Mouse (Mus musculus): ENCODE measurements at regions not wholly inside any gene's neighbourhood (a gene's known extent, or its start where the extent isn't known, plus 50 kb on each side); places are given as distances from the start of the nearest gene placed in this dataset.

GRCm38 (mm10) chr3:38795646-38796301 lies 91.0 kb upstream of the Fat4 start:
- Histone ChIP-seq H3K4me1 (ENCODE audit: insufficient read depth) (no peaks in the 10 kb centered on the region), H3K27me3 (ENCODE audit: insufficient read depth, low read length) (no peaks in the 10 kb centered on the region), H3K36me3 (replicated peaks; ENCODE audit: insufficient read depth, low read length) (no peaks in the 10 kb centered on the region), H3K4me2 (ENCODE audit: low read depth, low read length) (no peak overlapping the region), H3K9me3 (ENCODE audit: low read length) (no peaks in the 10 kb centered on the region), H3K27ac (ENCODE audit: low read depth) (no peak overlapping the region), H3K9ac (replicated peaks) (no peak overlapping the region), H3K4me3 (ENCODE audit: low read depth, low read length) (no peak overlapping the region)
- ATAC-seq (no peak), DNase-seq (no peak)
- TF ChIP-seq EP300 (IDR thresholded peaks at IDR 0.05; ENCODE audit: low read depth) (no peak), CTCF (IDR thresholded peaks at IDR 0.05; ENCODE audit: low read depth) (no peak)
- WGBS (ENCODE audit: insufficient replicate concordance) = 77% methylated on average over 11 of the region's 11 CpGs

DNA sequence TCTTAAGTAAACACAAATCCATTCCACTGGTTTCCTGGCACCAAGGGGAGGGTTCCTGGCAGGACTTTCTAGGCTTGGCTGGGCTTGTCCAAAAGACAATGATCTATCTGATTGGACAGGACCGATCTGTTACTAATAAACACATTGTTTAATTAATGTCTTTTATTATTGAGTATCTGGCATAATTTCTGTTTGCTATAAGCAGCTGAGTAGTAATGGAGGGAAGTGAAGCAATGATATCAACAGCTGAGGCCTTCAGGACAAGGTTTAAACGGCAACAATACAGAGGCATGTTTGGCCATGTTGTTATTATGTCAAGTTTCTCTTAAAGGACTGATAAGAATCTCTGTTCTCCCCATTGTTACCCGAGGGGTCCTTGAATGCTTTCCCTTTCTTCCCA lies 93.5 kb upstream of the Fat4 start:
- no peaks in the 10 kb centered on the region for H3K9me3 ChIP-seq (ENCODE audit: low read length)
- H3K27ac ChIP-seq (ENCODE audit: low read depth) = no peak overlapping the region
- 55% methylated on average over 3 of the region's 3 CpGs for WGBS (ENCODE audit: insufficient replicate concordance)
- H3K4me3 ChIP-seq (ENCODE audit: low read depth, low read length) = no peak overlapping the region
- TF ChIP-seq CTCF (IDR thresholded peaks at IDR 0.05; ENCODE audit: low read depth) = no peak
- no peak for TF ChIP-seq EP300 (IDR thresholded peaks at IDR 0.05; ENCODE audit: low read depth)
- H3K27me3 ChIP-seq (ENCODE audit: insufficient read depth, low read length) = no peaks in the 10 kb centered on the region
- H3K36me3 ChIP-seq (replicated peaks; ENCODE audit: insufficient read depth, low read length) = no peaks in the 10 kb centered on the region
- DNase-seq (no peak), ATAC-seq (no peak)
- H3K4me1 ChIP-seq (ENCODE audit: insufficient read depth) = no peaks in the 10 kb centered on the region
- no peak overlapping the region for H3K9ac ChIP-seq (replicated peaks)
- no peak overlapping the region for H3K4me2 ChIP-seq (ENCODE audit: low read depth, low read length)

DNA sequence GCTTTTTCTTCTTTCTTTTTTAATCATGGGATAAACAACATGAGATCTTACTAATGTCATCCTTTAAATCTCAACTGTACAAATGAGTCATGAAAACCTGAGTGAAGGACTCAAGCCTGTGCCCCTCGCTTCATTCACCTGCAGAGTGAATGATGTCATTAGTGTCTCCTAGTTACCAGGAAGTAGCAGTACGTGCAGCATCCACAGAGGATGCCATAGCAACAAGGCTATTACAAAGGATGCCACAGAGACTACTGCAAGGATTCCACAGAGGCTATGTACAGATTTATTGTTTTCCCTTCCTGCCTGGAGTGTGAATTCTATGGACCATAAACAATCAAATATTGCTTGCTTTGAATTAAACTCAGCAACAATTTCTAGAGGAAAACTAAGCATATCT lies 98.0 kb upstream of the Fat4 start:
- DNase-seq = no peak
- no peak for TF ChIP-seq CTCF (IDR thresholded peaks at IDR 0.05; ENCODE audit: low read depth)
- no peak for TF ChIP-seq EP300 (IDR thresholded peaks at IDR 0.05; ENCODE audit: low read depth)
- WGBS (ENCODE audit: insufficient replicate concordance) = 64% methylated on average over 2 of the region's 2 CpGs
- ATAC-seq = no peak
- H3K9ac ChIP-seq (replicated peaks) = no peak overlapping the region
- H3K4me3 ChIP-seq (ENCODE audit: low read depth, low read length) = no peak overlapping the region
- H3K36me3 ChIP-seq (replicated peaks; ENCODE audit: insufficient read depth, low read length) = no peaks in the 10 kb centered on the region
- H3K9me3 ChIP-seq (ENCODE audit: low read length) = no peaks in the 10 kb centered on the region
- H3K27ac ChIP-seq (ENCODE audit: low read depth) = no peak overlapping the region
- H3K27me3 ChIP-seq (ENCODE audit: insufficient read depth, low read length) = no peaks in the 10 kb centered on the region
- no peaks in the 10 kb centered on the region for H3K4me1 ChIP-seq (ENCODE audit: insufficient read depth)
- no peak overlapping the region for H3K4me2 ChIP-seq (ENCODE audit: low read depth, low read length)

GRCm38 (mm10) chr3:38783711-38784110 lies 103.0 kb upstream of the Fat4 start:
- no peak overlapping the region for H3K4me2 ChIP-seq (ENCODE audit: low read depth, low read length)
- no peaks in the 10 kb centered on the region for H3K27me3 ChIP-seq (ENCODE audit: insufficient read depth, low read length)
- H3K4me3 ChIP-seq (ENCODE audit: low read depth, low read length) = no peak overlapping the region
- no peak for ATAC-seq
- no peaks in the 10 kb centered on the region for H3K4me1 ChIP-seq (ENCODE audit: insufficient read depth)
- TF ChIP-seq EP300 (IDR thresholded peaks at IDR 0.05; ENCODE audit: low read depth) (no peak), CTCF (IDR thresholded peaks at IDR 0.05; ENCODE audit: low read depth) (no peak)
- no peaks in the 10 kb centered on the region for H3K36me3 ChIP-seq (replicated peaks; ENCODE audit: insufficient read depth, low read length)
- no peak for DNase-seq
- WGBS (ENCODE audit: insufficient replicate concordance) = 75% methylated on average over 6 of the region's 6 CpGs
- H3K9me3 ChIP-seq (ENCODE audit: low read length) = no peaks in the 10 kb centered on the region
- H3K27ac ChIP-seq (ENCODE audit: low read depth) = no peak overlapping the region
- no peak overlapping the region for H3K9ac ChIP-seq (replicated peaks)

GRCm38 (mm10) chr3:38783051-38783450 lies 103.7 kb upstream of the Fat4 start:
- 76% methylated on average over 3 of the region's 3 CpGs for WGBS (ENCODE audit: insufficient replicate concordance)
- TF ChIP-seq EP300 (IDR thresholded peaks at IDR 0.05; ENCODE audit: low read depth) (no peak), CTCF (IDR thresholded peaks at IDR 0.05; ENCODE audit: low read depth) (no peak)
- no peaks in the 10 kb centered on the region for H3K9me3 ChIP-seq (ENCODE audit: low read length)

DNA sequence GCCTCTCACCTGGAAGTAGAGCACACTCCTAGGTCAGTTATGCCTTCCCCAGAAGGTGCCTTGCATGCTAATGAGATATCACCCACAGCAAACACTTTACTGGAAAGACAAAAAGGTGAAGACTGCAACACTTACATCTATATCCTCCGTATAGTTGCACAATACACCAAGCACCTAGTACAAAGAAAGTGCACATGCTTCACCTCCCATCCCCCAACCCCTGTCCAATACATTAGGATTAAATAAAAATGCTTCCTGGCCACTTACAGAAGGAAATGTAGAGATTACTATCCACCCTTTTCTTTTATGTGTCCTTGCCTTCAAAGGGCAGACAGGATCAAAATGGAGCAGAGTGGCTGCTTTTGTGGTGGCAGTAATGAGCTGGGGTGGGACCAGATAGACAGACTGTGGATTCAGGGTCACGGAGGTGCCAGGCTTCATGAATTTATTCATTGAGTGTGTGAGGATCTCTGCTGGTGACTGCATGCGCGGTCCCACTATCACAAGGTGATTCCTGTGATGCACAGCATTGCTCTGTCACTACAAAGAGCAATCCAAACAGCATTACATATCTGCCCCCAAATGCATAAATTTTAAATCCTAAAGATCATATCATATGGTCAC lies 109.9 kb upstream of the Fat4 start:
- DNase-seq = no peak
- 72% methylated on average over 4 of the region's 4 CpGs for WGBS (ENCODE audit: insufficient replicate concordance)

More at GRCm38 (mm10) chr3:38783051-38783450, 103.7 kb upstream of the Fat4 start:
- no peaks in the 10 kb centered on the region for H3K4me1 ChIP-seq (ENCODE audit: insufficient read depth)
- H3K4me2 ChIP-seq (ENCODE audit: low read depth, low read length) = no peak overlapping the region
- H3K27me3 ChIP-seq (ENCODE audit: insufficient read depth, low read length) = no peaks in the 10 kb centered on the region
- H3K9ac ChIP-seq (replicated peaks) = no peak overlapping the region
- DNase-seq = no peak
- H3K27ac ChIP-seq (ENCODE audit: low read depth) = no peak overlapping the region
- no peaks in the 10 kb centered on the region for H3K36me3 ChIP-seq (replicated peaks; ENCODE audit: insufficient read depth, low read length)
- ATAC-seq = no peak
- no peak overlapping the region for H3K4me3 ChIP-seq (ENCODE audit: low read depth, low read length)

More for the DNA sequence above, 109.9 kb upstream of the Fat4 start:
- Histone ChIP-seq H3K4me3 (ENCODE audit: low read depth, low read length) (no peak overlapping the region), H3K4me1 (ENCODE audit: insufficient read depth) (no peaks in the 10 kb centered on the region), H3K9me3 (ENCODE audit: low read length) (no peaks in the 10 kb centered on the region), H3K9ac (replicated peaks) (no peak overlapping the region), H3K27ac (ENCODE audit: low read depth) (no peak overlapping the region), H3K27me3 (ENCODE audit: insufficient read depth, low read length) (no peaks in the 10 kb centered on the region), H3K4me2 (ENCODE audit: low read depth, low read length) (no peak overlapping the region), H3K36me3 (replicated peaks; ENCODE audit: insufficient read depth, low read length) (no peaks in the 10 kb centered on the region)
- ATAC-seq = no peak
- no peak for TF ChIP-seq CTCF (IDR thresholded peaks at IDR 0.05; ENCODE audit: low read depth)
- no peak for TF ChIP-seq EP300 (IDR thresholded peaks at IDR 0.05; ENCODE audit: low read depth)
